Mouse (Mus musculus) heart, postnatal 0 days (tissue): ENCODE results near the gene Ap1m2. TPM values are rescaled to one million over a fixed set of nuclear protein-coding genes. Genes with fewer than 3 reads are reported as not detected.
A peak's percentile ranks its signal among the peaks of the same experiment; 100 is the strongest.
"Not testable (repeated sequence)": the region's sequence is repeated elsewhere in the genome, so short reads cannot be mapped to it uniquely, and the experiment has no call there.

Experiments used
- ATAC-seq: fragments of 200-750 bp; cut with Nextera tagmentation; 2 replicates; pipeline ENCODE4 v1.8.0; 2017; ENCODE audit warnings: low read depth, moderate number of reproducible peaks, moderate library complexity; ENCODE audit not compliant: insufficient read depth
- DNase-seq: peaks from one replicate; pipeline ENCODE4 v3.0.0-alpha.2; 2016; ENCODE audit warnings: low spot score
- H3K27ac ChIP-seq: fragments of 300-500 bp; sonication (generic); 2 replicates; pipeline ENCODE4 v1.5.1; 2014; ENCODE audit warnings: low read depth, mild to moderate bottlenecking
- H3K27me3 ChIP-seq: fragments of 300-500 bp; sonication (generic); 2 replicates; pipeline ENCODE4 v1.6.1; 2014; ENCODE audit warnings: low read length, mixed read lengths; ENCODE audit not compliant: control insufficient read depth, insufficient read depth
- H3K36me3 ChIP-seq: fragments of 300-500 bp; sonication (generic); replicated peaks from 2 replicates; pipeline ENCODE4 v1.6.1; 2014; ENCODE audit warnings: low read length, mixed read lengths; ENCODE audit not compliant: control insufficient read depth, insufficient read depth
- H3K4me1 ChIP-seq: fragments of 300-500 bp; sonication (generic); 2 replicates; pipeline ENCODE4 v1.6.1; 2014; ENCODE audit warnings: antibody characterized with exemption; ENCODE audit not compliant: control insufficient read depth, insufficient read depth
- H3K4me2 ChIP-seq: fragments of 300-500 bp; sonication (generic); 2 replicates; pipeline ENCODE4 v1.6.1; 2014; ENCODE audit warnings: low read depth, mild to moderate bottlenecking, low read length, moderate library complexity
- H3K4me3 ChIP-seq: fragments of 300-500 bp; sonication (generic); 2 replicates; pipeline ENCODE4 v1.5.1; 2014; ENCODE audit warnings: low read depth, low read length
- H3K9ac ChIP-seq: fragments of 300-500 bp; sonication (generic); replicated peaks from 2 replicates; pipeline ENCODE4 v1.6.1; 2014; ENCODE audit warnings: low read depth, low read length, mixed read lengths
- H3K9me3 ChIP-seq: fragments of 300-500 bp; sonication (generic); replicated peaks from 2 replicates; pipeline ENCODE4 v1.6.1; 2016; ENCODE audit warnings: low read length; ENCODE audit not compliant: control insufficient read depth
- CTCF ChIP-seq: IDR thresholded peaks from 2 replicates; pipeline ENCODE4 v1.5.1; 2016; ENCODE audit warnings: antibody characterized with exemption, control low read depth, low read depth
- EP300 ChIP-seq: IDR thresholded peaks from 2 replicates; pipeline ENCODE4 v1.6.1; 2016; ENCODE audit warnings: antibody characterized with exemption, low read depth
- WGBS: fragments of 180-500 bp; shearing (Covaris S2); extraction: QIAGEN DNeasy Blood & Tissue Kit; methylation state at CpG from one replicate; pipeline ENCODE4 v1.1.7; 2014; 5-methylcytosine and 5-hydroxymethylcytosine counted together
- polyA plus RNA-seq: library from polyadenylated mRNA; unstranded; fragments of >200 nt; fragmentation: Nextera tagmentation; extraction: Ambion mirVana; gene quantifications from 2 replicates; pipeline ENCODE4 v1.2.1, GENCODE M21; 2015
- total RNA-seq: library from RNA; depleted of rRNA; stranded (reverse); fragments of >200 nt; gene quantifications from 2 replicates; pipeline ENCODE4 v1.2.3, GENCODE M21; 2014; ENCODE audit warnings: low replicate concordance

Gene Ap1m2
- total and polyA plus RNA-seq, 2 experiments from 2014 or later, result 0.57 TPM; not detected in 1

GRCm38 (mm10) chr9:21265611-21266010 is 46.5 kb downstream of the Ap1m2 start:
- Histone ChIP-seq H3K27me3 (no peaks in the 10 kb centered on the region), H3K9ac (peak overlapping the region; percentile 98), H3K9me3 (no peaks in the 10 kb centered on the region), H3K4me3 (peak overlapping the region; percentile 99), H3K36me3 (peaks cover 32% of the 10 kb centered on the region), H3K27ac (peak overlapping the region; percentile 85), H3K4me1 (peaks cover 20% of the 10 kb centered on the region), H3K4me2 (peak overlapping the region; percentile 93)
- 6% methylated on average over 11 of the region's 11 CpGs for WGBS
- DNase-seq, result no peak
- TF ChIP-seq CTCF (no peak), EP300 (no peak)
- no peak for ATAC-seq

DNA sequence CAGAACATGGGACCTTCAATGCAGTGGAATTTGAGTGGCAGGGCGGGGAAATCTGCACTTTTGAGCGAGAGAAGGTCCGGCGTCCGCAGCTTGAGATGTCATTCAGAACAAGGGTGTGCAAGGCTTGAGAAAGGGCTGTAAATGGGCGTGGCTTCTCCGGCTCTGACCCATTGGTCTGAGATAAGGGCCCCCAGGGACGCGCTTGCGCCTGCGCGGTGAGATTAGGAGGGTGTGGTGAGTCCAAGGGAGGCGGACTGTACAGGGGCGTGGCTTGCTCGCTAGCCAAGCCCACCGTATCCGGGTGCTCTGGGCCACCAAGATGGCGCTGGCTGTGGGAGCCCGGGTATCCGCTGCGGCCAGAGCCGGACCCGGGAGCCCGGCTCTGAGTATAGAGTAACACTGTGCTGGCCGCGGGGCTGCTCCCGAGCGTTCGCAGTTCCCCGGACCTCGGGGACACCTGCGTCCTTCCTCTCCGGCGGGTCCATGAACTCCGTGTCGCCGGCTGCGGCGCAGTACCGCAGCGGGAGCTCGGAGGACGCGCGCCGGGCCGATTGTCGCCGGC is 47.1 kb downstream of the Ap1m2 start, which contains the start of gene Atg4d:
Gene Atg4d, plus strand, starts transcription at position 294 of the 562 bp plus-strand sequence.
- ATAC-seq (peak; percentile 99), DNase-seq (peak; percentile 99)
- Histone ChIP-seq H3K4me2 (peak within 1 kb of the TSS; percentile 93), H3K4me3 (peak within 1 kb of the TSS; percentile 99), H3K27ac (peak within 1 kb of the TSS; percentile 85), H3K27me3 (no peaks in the 10 kb centered on the region), H3K9me3 (no peaks in the 10 kb centered on the region), H3K4me1 (peaks cover 20% of the 10 kb centered on the region), H3K36me3 (peaks cover 27% of the 10 kb centered on the region), H3K9ac (peak within 1 kb of the TSS; percentile 98)
- WGBS, result under 1% methylated on average over 49 of the region's 49 CpGs
- TF ChIP-seq EP300 (no peak), CTCF (no peak)

DNA sequence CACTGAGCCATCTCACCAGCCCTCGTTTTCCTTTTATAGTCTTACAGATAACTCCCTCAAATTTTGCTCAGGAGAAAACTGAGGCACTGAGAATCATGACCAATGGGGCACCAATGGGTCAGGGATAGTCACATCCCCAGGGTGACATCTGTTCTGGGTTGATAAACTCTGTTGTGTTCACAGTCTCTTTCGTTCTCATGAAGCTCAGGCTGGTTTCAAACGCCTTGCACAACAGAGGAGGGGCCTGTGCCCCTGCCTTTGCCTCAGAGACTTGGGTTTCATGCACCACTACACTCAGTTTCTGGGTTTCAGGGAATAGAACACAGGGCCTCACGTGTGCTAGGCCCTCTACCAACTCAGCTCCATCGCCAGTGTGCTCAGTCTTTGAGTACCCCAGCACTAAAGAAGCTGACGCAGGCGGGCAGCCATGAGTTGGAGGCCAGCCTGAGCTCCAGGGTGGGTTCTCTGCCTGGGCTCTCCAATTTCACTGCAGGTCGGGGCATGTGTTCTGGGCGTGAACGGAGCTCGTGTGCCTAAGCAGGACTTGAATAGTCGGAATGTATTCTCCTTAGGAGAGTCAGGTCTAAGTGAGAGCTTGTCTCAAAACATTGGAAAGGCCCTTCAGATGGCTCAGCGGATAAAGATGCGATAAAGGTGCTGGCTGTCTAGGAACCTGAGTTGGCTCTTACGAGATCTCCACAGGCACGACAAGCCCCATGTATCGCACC is 47.7 kb downstream of the Ap1m2 start:
- H3K27ac ChIP-seq, result peak overlapping the region; percentile 75
- H3K4me3 ChIP-seq, result peak overlapping the region; percentile 99
- H3K36me3 ChIP-seq, result peaks cover 22% of the 10 kb centered on the region
- peak overlapping the region; percentile 93 for H3K4me2 ChIP-seq
- DNase-seq (no peak), ATAC-seq (peak; percentile 6; the same call in 1 of the 2 replicates)
- peak overlapping the region; percentile 25; the same call in 1 of the 2 replicates for H3K9ac ChIP-seq
- H3K4me1 ChIP-seq, result peaks cover 20% of the 10 kb centered on the region
- TF ChIP-seq EP300 (no peak), CTCF (no peak)
- H3K9me3 ChIP-seq, result no peaks in the 10 kb centered on the region
- 16% methylated on average over 17 of the region's 17 CpGs for WGBS
- H3K27me3 ChIP-seq, result no peaks in the 10 kb centered on the region

DNA sequence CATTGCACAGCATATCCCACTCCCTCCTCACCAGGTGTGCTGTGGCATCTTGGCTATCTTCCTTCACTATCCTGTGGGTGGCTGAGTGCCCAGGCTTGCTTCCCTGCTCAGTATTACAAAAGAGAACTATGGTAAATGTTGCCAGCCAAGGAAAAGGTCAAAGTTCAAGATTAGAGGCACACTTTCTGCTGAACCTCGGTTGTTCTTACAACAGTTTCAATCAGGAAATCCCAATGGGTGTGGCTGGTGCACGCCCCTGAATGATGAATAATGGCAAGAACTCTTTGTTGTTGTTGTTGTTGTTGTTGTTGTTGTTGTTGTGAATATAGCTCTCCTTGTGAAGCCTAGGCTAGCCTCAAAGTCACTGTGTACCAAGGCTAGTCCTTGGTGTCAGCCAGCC is 50.3 kb downstream of the Ap1m2 start:
- WGBS, result 59% methylated on average over 2 of the region's 2 CpGs
- peaks cover 18% of the 10 kb centered on the region for H3K4me1 ChIP-seq
- peaks cover 2% of the 10 kb centered on the region; the same call in 1 of the 2 replicates for H3K36me3 ChIP-seq
- no peak overlapping the region for H3K27ac ChIP-seq
- H3K9me3 ChIP-seq, result no peaks in the 10 kb centered on the region
- ATAC-seq, result no peak
- no peak for TF ChIP-seq CTCF
- TF ChIP-seq EP300, result no peak
- H3K4me2 ChIP-seq, result no peak overlapping the region
- H3K9ac ChIP-seq, result no peak overlapping the region
- H3K4me3 ChIP-seq, result no peak overlapping the region
- no peak for DNase-seq
- no peaks in the 10 kb centered on the region for H3K27me3 ChIP-seq

GRCm38 (mm10) chr9:21260491-21261040 is 51.6 kb downstream of the Ap1m2 start:
- no peak for ATAC-seq
- Histone ChIP-seq H3K36me3 (no peaks in the 10 kb centered on the region), H3K27me3 (no peaks in the 10 kb centered on the region), H3K4me2 (no peak overlapping the region), H3K9ac (no peak overlapping the region), H3K4me1 (peaks cover 5% of the 10 kb centered on the region; the same call in 1 of the 2 replicates), H3K27ac (no peak overlapping the region), H3K4me3 (no peak overlapping the region), H3K9me3 (no peaks in the 10 kb centered on the region)
- TF ChIP-seq EP300 (no peak), CTCF (no peak)
- WGBS, result 75% methylated on average over 6 of the region's 6 CpGs
- no peak for DNase-seq

GRCm38 (mm10) chr9:21256349-21256748 is 55.8 kb downstream of the Ap1m2 start:
- H3K9ac ChIP-seq, H3K9me3 ChIP-seq, H3K4me3 ChIP-seq, H3K4me1 ChIP-seq, H3K27me3 ChIP-seq, H3K4me2 ChIP-seq, DNase-seq, H3K36me3 ChIP-seq, ATAC-seq, H3K27ac ChIP-seq: not testable (repeated sequence)
- WGBS, result 68% methylated on average over 4 of the region's 4 CpGs
